8 mouse cellular contexts compared by ENCODE assay signal in genomic region chr7:17056081-17056581, GRCm38 (mm10). TPM values are rescaled to one million over a fixed set of nuclear protein-coding genes. Genes with fewer than 3 reads are reported as not detected.
DNase-seq lines count a peak whose midpoint lies in the region; ATAC-seq and TF ChIP-seq lines count a peak whose summit lies in the region.

No protein-coding gene starts in this region.

- peak; percentile 65 for ATAC-seq in megakaryocyte progenitor cell, adult 5-6 weeks (replicated peaks; ENCODE audit: poor library complexity)

- TF ChIP-seq POLR2A in small intestine, adult 2 months (IDR thresholded peaks at IDR 0.05; ENCODE audit: low read depth, low read length): peak; percentile 93

- H3K27me3 ChIP-seq in small intestine, adult 2 months (ENCODE audit: control insufficient read depth, insufficient read depth, low read length): no peaks in the 10 kb centered on the region

- no peak for TF ChIP-seq CTCF in small intestine, adult 2 months (IDR thresholded peaks at IDR 0.05; ENCODE audit: extremely low read depth, insufficient read length, insufficient replicate concordance, low read depth, low read length)

- WGBS in small intestine, adult 2 months: under 1% methylated on average over 41 of the region's 42 CpGs

- peak; percentile 89 for DNase-seq in adrenal gland, postnatal 14 days
- DNase-seq in embryo, embryonic 11 days: peak; percentile 87
- peak; percentile 75 for DNase-seq in gastrocnemius, postnatal 14 days
- DNase-seq in induced T-regulatory cell, adult 2 months (ENCODE audit: low read depth): peak; percentile 75
- DNase-seq in left cerebral cortex, postnatal 10 days (ENCODE audit: extremely low spot score in 1 of 2, low spot score in 2 of 2): peak; percentile 81 to 93
- no peak for DNase-seq in adipocyte (ENCODE audit: low spot score)

- H3K36me3 ChIP-seq in small intestine, adult 2 months (ENCODE audit: control insufficient read depth, insufficient read depth, low read length): no peaks in the 10 kb centered on the region

- H3K4me3 ChIP-seq in small intestine, adult 2 months (ENCODE audit: low read depth, low read length): peak overlapping the region; percentile 66

- intact Hi-C loops in gastrocnemius, postnatal 14 days (cut with DNase I; ENCODE audit: low total_unique reads): no loop called here
- intact Hi-C loops in left cerebral cortex, postnatal 10 days (cut with DNase I): loop anchor here (5.0 kb wide), 1 partner anchor 124 kb away; no protein-coding TSS in a partner anchor

- H3K27ac ChIP-seq in small intestine, adult 2 months (ENCODE audit: insufficient read depth, low read depth, low read length): peak overlapping the region; percentile 76

- H3K4me1 ChIP-seq in small intestine, adult 2 months (ENCODE audit: control insufficient read depth, insufficient read depth, insufficient read length, low read length): peaks cover 33% of the 10 kb centered on the region

RNA-seq across cellular contexts. Expression of gene Hif3a, which starts 6.1 kb away (rescaled TPM):
- total RNA-seq in adrenal gland, postnatal 14 days (2021): 5.3 and 7.8 TPM in 2 replicates
- 1 to 10 TPM; 1.6 to 6.0 TPM for total RNA-seq in gastrocnemius, postnatal 14 days (2021)
- 10 to 100 TPM in 1 of 2 experiments, 1 to 10 TPM in 1; 6.5 to 16.9 TPM for total RNA-seq in left cerebral cortex, postnatal 10 days (2021)
- total RNA-seq in megakaryocyte progenitor cell, adult 5-6 weeks (2015): 1.6 and 2.1 TPM in 2 replicates
- 0.21 and 0.78 TPM in 2 replicates for total RNA-seq in megakaryocyte progenitor cell, adult 5-6 weeks (2017)
- polyA plus RNA-seq in small intestine, adult 2 months (2012; rRNA removed): 0.52 and 0.68 TPM in 2 replicates

RNA-seq across cellular contexts. Expression of gene Psg16, which starts 17.7 kb away (rescaled TPM):
- total RNA-seq in adrenal gland, postnatal 14 days (2021): 0.23 and 0.33 TPM in 2 replicates
- under 1 TPM; 0.04 to 0.09 TPM for total RNA-seq in gastrocnemius, postnatal 14 days (2021)
- 1 to 10 TPM; 5.6 to 6.1 TPM for total RNA-seq in left cerebral cortex, postnatal 10 days (2021)
- 0.02 TPM in 1 of 2 replicates, not detected in the other for total RNA-seq in megakaryocyte progenitor cell, adult 5-6 weeks (2015)
- total RNA-seq in megakaryocyte progenitor cell, adult 5-6 weeks (2017): 0.25 TPM in 1 of 2 replicates, not detected in the other
- polyA plus RNA-seq in small intestine, adult 2 months (2012; rRNA removed): not detected in 2 replicates

RNA-seq across cellular contexts. Expression of gene Ppp5c, which starts 28.4 kb away (rescaled TPM):
- 90.9 and 93.2 TPM in 2 replicates for total RNA-seq in adrenal gland, postnatal 14 days (2021)
- total RNA-seq in gastrocnemius, postnatal 14 days (2021): 10 to 100 TPM; 56.3 to 67.8 TPM
- total RNA-seq in left cerebral cortex, postnatal 10 days (2021): 100 to 1,000 TPM; 157 to 162 TPM
- total RNA-seq in megakaryocyte progenitor cell, adult 5-6 weeks (2015): 74.8 and 80.5 TPM in 2 replicates
- total RNA-seq in megakaryocyte progenitor cell, adult 5-6 weeks (2017): 68.3 and 78.9 TPM in 2 replicates
- polyA plus RNA-seq in small intestine, adult 2 months (2012; rRNA removed): 121 and 278 TPM in 2 replicates
